Mouse (Mus musculus) olfactory bulb, adult 2 months (tissue): ENCODE data around the gene Lmx1a. TPM values are rescaled to one million over a fixed set of nuclear protein-coding genes. Genes with fewer than 3 reads are reported as not detected.

Source experiments
- H3K27ac ChIP-seq: fragments of 200-500 bp; 2 replicates; pipeline ENCODE4 v1.5.1; 2012; ENCODE audit warnings: low read depth, low read length; ENCODE audit not compliant: insufficient read depth
- H3K4me1 ChIP-seq: fragments of 200-500 bp; 2 replicates; pipeline ENCODE4 v1.6.1; 2012; ENCODE audit warnings: low read length; ENCODE audit not compliant: control insufficient read depth, insufficient read depth
- H3K4me3 ChIP-seq: fragments of 200-500 bp; 2 replicates; pipeline ENCODE4 v1.5.1; 2012; ENCODE audit warnings: mild to moderate bottlenecking, low read depth, low read length, moderate library complexity; ENCODE audit not compliant: insufficient read depth
- CTCF ChIP-seq: fragments of 200-500 bp; IDR thresholded peaks from 2 replicates; pipeline ENCODE4 v1.5.1; 2012; ENCODE audit warnings: low read depth, mild to moderate bottlenecking, low read length, moderate library complexity; ENCODE audit not compliant: insufficient read depth
- POLR2A ChIP-seq: fragments of 200-500 bp; IDR thresholded peaks from 2 replicates; pipeline ENCODE4 v1.6.1; 2012; ENCODE audit warnings: mild to moderate bottlenecking, low read depth, low read length, moderate library complexity; ENCODE audit not compliant: insufficient read depth
- WGBS: fragments of 180-500 bp; shearing (Covaris S2); methylation state at CpG from one replicate; pipeline ENCODE4 v1.1.7; 2018; 5-methylcytosine and 5-hydroxymethylcytosine counted together
- polyA plus RNA-seq: library from polyadenylated mRNA; stranded (reverse); fragments of >200 nt; gene quantifications from 2 replicates; pipeline ENCODE4 v1.2.4, GENCODE M21; 2012; ENCODE audit warnings: low replicate concordance; ENCODE audit not compliant: missing spikeins, insufficient read depth, insufficient read length

The Lmx1a gene
- polyA plus RNA-seq, 1 experiment, result not detected

DNA sequence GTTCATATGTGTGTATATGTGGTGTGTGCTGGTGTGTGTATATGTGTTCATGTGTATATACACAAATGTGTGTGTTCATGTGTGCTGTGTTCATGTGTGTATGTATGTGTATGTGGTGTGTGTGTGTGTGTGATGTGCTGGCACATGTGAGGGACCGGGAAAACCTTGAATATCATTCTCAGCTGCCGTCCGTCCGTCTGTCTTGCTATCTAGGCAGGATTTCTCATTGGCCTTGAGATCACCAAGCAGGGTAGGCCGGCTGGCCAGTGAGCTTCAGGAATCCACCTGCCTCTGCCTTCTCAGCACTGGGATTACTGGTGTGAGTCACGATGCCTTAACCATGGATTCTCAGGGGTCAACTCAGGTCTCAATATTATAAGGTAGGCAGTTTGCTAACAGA is 131.0 kb downstream of the Lmx1a start:
- Histone ChIP-seq H3K4me3 (no peak overlapping the region), H3K27ac (no peak overlapping the region), H3K4me1 (peaks cover 7% of the 10 kb centered on the region)
- 98% methylated on average over 6 of the region's 6 CpGs for WGBS
- TF ChIP-seq POLR2A (no peak), CTCF (no peak)

GRCm38 (mm10) chr1:167821125-167821524 is 132.1 kb downstream of the Lmx1a start:
- Histone ChIP-seq H3K4me3 (no peak overlapping the region), H3K4me1 (peaks cover 7% of the 10 kb centered on the region), H3K27ac (no peak overlapping the region)
- 8% methylated on average over 1 of the region's 1 CpGs for WGBS
- no peak for TF ChIP-seq POLR2A
- TF ChIP-seq CTCF, result no peak

DNA sequence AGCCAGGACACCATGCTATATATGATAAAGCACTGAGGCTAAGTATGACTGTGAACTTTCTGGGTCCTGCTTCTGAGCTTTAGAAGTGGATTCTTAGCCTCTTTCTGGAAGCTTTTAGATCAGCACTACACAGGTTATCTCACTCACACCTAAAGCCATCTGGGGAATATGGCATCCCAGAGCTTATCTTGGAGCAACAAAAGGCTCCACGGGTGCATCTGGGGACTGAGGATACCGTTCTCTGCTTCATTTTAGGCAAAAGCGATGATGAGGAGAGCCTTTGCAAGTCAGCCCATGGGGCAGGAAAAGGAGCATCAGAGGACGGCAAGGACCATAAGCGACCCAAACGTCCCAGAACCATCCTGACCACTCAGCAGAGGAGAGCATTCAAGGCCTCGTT is 141.3 kb downstream of the Lmx1a start:
- H3K4me1 ChIP-seq, result no peaks in the 10 kb centered on the region
- no peak overlapping the region for H3K4me3 ChIP-seq
- 90% methylated on average over 7 of the region's 7 CpGs for WGBS
- H3K27ac ChIP-seq, result no peak overlapping the region
- TF ChIP-seq POLR2A, result no peak
- TF ChIP-seq CTCF, result no peak

DNA sequence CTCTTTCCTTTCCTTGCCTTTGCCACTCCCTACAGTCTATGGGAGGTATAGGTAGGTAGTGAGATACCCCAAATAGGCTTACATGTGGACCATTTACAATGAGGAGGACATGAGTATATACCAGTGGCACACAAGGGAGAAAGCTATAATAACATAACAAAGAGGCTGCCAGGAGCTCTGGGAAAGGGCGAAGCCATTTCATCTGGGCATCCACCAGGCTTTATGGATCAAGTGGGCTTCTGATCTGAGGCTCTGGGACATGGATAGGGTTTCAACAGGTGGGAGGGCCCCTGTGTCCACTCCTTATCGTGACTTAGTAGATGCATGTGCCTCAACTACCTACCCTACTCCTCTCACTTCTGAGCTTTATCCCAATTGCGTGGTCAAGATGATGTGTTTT is 142.6 kb downstream of the Lmx1a start:
- no peak for TF ChIP-seq CTCF
- no peak for TF ChIP-seq POLR2A
- Histone ChIP-seq H3K27ac (no peak overlapping the region), H3K4me3 (no peak overlapping the region), H3K4me1 (no peaks in the 10 kb centered on the region)
- 85% methylated on average over 3 of the region's 3 CpGs for WGBS

DNA sequence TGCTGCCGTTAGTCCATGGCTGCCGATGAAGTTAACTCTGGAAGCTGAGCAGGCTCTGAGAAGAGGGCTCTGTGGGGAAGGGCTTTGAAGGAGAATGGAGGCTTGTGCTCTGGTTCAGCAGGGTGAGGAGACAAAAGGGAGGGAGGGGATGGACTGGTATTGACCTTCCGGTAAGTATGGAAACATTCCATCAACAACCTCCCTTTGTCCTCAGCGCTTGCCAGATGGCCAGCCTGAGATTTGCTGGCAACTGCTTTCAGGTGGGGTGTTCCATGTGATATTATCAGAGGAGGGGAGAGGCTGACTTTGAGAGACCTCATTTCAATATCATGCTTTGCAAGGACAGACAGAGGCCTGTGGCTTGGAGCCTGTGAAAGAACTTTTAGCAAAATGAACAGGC is 165.8 kb downstream of the Lmx1a start:
- H3K4me1 ChIP-seq, result no peaks in the 10 kb centered on the region
- H3K27ac ChIP-seq, result no peak overlapping the region
- WGBS, result 53% methylated on average over 4 of the region's 4 CpGs
- TF ChIP-seq CTCF (no peak), POLR2A (no peak)
- H3K4me3 ChIP-seq, result no peak overlapping the region

GRCm38 (mm10) chr1:167872028-167872427 is 183.0 kb downstream of the Lmx1a start:
- Histone ChIP-seq H3K27ac (no peak overlapping the region), H3K4me3 (no peak overlapping the region), H3K4me1 (no peaks in the 10 kb centered on the region)
- TF ChIP-seq CTCF, result no peak
- TF ChIP-seq POLR2A, result no peak
- 74% methylated on average over 1 of the region's 1 CpGs for WGBS

GRCm38 (mm10) chr1:167874099-167874498 is 185.1 kb downstream of the Lmx1a start:
- Histone ChIP-seq H3K27ac (no peak overlapping the region), H3K4me1 (no peaks in the 10 kb centered on the region)
- TF ChIP-seq CTCF, result no peak
- no peak for TF ChIP-seq POLR2A

DNA sequence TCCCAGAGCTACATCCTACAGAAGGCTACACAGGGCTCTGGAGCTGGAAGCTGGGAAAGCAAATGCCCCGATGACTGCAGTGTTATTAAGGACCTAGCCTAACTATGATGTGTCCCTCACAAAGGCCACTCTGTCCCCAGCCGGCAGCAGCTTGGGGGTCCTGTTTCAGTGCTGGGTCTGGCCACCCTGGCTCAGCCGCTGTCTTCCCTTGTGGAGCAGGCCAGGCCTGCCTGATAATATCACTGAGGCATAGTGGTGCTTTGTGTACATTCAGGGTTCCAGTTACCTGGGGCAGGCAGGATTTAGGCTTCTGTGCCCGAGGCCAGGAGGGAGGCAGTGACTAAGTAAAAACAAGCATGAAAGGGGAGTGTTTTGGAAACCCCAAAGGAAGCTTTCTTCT is 188.9 kb downstream of the Lmx1a start:
- H3K4me1 ChIP-seq, result no peaks in the 10 kb centered on the region
- TF ChIP-seq CTCF, result no peak
- TF ChIP-seq POLR2A, result no peak
- WGBS, result 70% methylated on average over 4 of the region's 4 CpGs
- H3K27ac ChIP-seq, result no peak overlapping the region
- H3K4me3 ChIP-seq, result no peak overlapping the region

More at GRCm38 (mm10) chr1:167874099-167874498, 185.1 kb downstream of the Lmx1a start:
- H3K4me3 ChIP-seq, result no peak overlapping the region
- 72% methylated on average over 3 of the region's 3 CpGs for WGBS

DNA sequence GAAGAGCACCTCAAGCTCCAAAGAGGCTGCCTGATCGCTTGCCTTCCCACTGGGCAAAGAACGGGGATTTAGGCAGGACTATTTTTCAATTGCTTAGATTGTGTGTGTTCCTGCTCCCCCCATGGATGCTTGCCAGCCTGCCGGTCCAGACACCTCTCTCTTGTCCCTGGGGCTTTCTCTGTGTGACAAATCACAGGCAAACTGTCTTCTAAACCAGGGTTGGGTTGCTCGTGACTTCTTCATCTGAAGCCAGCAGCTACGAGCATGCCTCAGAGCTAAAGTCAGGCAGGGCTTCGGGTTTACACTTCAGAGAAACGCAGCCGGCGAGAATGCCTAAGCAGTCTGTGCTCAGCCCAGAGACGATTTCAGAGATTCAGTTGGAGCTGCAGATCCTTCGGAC is 189.3 kb downstream of the Lmx1a start:
- 85% methylated on average over 11 of the region's 11 CpGs for WGBS
- TF ChIP-seq CTCF (no peak), POLR2A (no peak)
- Histone ChIP-seq H3K27ac (no peak overlapping the region), H3K4me3 (no peak overlapping the region), H3K4me1 (no peaks in the 10 kb centered on the region)

- Histone ChIP-seq H3K4me1 (peaks cover 5% of the 10 kb centered on the region; the same call in 1 of the 2 replicates), H3K27ac (no peak overlapping the region), H3K4me3 (no peak overlapping the region)
- TF ChIP-seq POLR2A, result no peak
- WGBS, result 82% methylated on average over 5 of the region's 5 CpGs
Measured at GRCm38 (mm10) chr1:167885776-167886175, 196.7 kb downstream of the Lmx1a start.
